Mouse (Mus musculus) cerebellum, adult 2 months (tissue): ENCODE results near the gene Sptbn1.

Experiments
- CTCF ChIP-seq: fragments of 200-500 bp; IDR thresholded peaks from 2 replicates; pipeline ENCODE4 v1.5.1; 2011; ENCODE audit warnings: low read depth, mild to moderate bottlenecking, control low read depth, low read length, moderate library complexity, borderline replicate concordance; ENCODE audit not compliant: insufficient read depth
- POLR2A ChIP-seq: fragments of 200-500 bp; IDR thresholded peaks from 2 replicates; pipeline ENCODE4 v1.6.1; 2011; ENCODE audit warnings: low read length, control low read depth, borderline replicate concordance; ENCODE audit not compliant: insufficient read depth

DNA sequence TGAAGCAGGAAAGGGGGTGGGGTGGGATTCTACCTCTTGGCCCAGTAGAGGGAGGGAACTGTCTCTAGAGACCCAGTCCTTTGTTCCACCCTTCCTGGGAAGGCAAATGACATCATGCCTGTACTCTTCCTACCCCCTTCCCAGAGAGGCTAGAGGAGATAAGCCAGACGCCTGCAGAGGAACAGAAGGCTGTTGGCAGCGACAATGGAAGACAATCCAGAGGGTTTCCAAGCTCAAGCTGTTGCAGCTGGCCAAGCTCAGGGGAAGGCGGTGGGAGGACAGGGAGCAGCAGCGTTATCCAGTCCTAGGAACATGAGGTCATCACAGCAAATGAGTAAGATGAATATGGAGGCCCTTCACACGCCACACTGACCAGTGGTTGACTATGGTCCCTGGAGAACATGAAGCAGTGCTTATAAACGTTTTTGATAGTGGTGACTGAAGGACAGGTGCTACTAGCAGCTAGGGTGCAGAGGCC lies 106.8 kb downstream of the Sptbn1 start:
- TF ChIP-seq CTCF (no peak), POLR2A (no peak)
